Mouse (Mus musculus) natural killer cell, adult 2 months (primary cell): ENCODE results near the gene Adcy1.

Source experiments
- DNase-seq, 2 experiments: peaks; one replicate each; pipeline ENCODE4 v3.0.0; 2022; ENCODE audit warnings: low spot score in 2 of 2

Adcy1 gene

GRCm38 (mm10) chr11:7069762-7070161 is 6.5 kb downstream of the Adcy1 start:
- DNase-seq, result no peak

- no peak for DNase-seq
These were observed 8.3 kb downstream of the Adcy1 start for GRCm38 (mm10) chr11:7071617-7072016.

DNA sequence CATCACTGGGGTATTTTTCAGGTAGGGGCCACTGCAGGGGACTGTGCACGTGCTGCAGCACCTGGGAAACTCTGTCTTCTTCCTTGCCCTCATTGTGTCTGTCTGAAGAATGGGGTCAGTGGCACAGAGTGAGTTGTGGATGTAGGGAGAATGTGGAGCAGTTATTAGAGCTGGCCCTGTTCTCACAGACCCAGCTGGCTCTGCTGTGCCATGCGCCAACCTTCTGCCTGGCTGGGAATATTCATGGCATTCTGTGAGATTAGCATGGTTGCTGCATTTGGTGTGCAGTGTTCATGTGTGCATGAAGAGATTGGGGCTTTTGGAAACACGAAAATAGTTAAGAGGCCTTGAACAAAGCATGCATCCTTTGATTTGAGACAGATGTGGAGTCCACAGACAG is 10.3 kb downstream of the Adcy1 start:
- no peak for DNase-seq

GRCm38 (mm10) chr11:7076510-7076909 is 13.2 kb downstream of the Adcy1 start:
- DNase-seq, result no peak

- no peak for DNase-seq
These were observed 18.6 kb downstream of the Adcy1 start for GRCm38 (mm10) chr11:7081893-7082292.

DNA sequence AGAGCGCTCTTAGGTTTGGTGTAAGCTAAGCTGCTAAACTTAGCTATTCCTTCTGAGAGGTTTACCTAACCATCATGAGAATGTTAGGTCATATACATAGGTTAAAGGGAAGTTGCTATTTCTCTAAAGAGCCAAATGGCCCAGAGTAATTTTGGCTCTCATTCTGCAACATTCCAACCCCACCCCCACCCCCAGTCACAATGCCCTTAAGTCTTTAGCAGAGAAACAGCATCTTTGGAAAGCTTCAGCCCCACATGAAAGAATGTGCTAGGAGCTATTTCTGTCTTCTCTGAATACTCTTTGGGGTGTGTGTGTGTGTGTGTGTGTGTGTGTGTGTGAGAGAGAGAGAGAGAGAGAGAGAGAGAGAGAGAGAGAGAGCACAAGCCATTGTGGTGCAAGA is 20.6 kb downstream of the Adcy1 start:
- DNase-seq, result no peak

DNA sequence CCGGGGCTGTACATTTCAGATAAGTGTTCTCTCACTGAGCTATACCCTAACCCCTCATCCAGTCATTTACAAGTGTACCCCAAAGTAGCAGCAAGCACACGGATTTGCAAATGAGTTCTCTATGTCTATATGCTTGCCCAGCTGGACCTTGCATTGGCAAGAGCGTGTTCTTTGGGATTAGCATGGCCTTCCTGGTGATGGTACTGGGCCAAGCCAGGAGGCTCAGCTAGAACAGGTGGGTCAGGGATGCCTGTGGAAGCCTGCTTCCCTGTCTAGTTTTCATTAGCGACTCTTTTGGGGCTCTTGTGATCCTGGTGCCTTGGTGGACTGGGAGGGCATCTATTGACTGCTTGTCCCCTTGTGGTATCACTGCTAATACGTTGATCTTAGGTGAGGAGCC is 21.9 kb downstream of the Adcy1 start:
- no peak for DNase-seq

GRCm38 (mm10) chr11:7091120-7091519 is 27.8 kb downstream of the Adcy1 start:
- no peak for DNase-seq

DNA sequence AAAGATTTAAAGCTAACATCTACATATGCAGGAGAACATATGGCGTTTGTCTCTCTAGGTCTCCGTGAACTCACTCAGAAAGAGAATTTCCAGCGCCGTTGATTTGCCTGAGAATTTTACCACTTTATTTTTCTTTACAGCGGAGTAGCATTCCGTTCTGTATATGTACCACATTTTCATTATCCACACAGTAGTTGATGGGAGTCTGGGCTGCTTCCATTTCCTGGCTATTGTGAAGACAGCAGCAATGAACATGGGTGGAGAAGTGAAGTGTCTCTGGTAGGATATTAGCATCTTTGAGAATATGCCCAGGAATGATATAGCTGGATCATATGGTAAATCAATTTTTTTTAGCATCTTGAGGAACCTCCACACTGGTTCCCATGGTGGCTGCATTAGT is 31.6 kb downstream of the Adcy1 start:
- no peak for DNase-seq

DNA sequence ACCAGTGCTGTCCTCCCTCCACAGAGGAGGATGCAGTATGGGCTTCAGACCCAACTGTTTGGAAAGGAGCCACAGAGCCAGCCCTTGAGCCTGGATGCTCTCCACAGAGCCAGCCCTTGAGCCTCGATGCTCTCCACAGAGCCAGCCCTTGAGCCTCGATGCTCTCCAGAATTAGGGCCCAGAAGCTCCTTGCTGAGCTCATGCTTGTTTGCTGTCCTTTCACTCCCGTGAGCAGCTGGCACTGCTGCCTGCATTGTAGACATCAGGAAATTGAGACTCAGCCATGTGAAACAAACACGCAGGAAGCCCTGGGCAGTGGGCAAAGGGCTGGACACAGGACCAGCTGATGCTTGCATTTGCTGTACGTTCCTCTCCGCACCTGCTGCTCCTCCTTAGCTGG is 38.4 kb downstream of the Adcy1 start:
- no peak for DNase-seq

- no peak for DNase-seq
These were observed 39.2 kb downstream of the Adcy1 start for GRCm38 (mm10) chr11:7102256-7103194.

DNA sequence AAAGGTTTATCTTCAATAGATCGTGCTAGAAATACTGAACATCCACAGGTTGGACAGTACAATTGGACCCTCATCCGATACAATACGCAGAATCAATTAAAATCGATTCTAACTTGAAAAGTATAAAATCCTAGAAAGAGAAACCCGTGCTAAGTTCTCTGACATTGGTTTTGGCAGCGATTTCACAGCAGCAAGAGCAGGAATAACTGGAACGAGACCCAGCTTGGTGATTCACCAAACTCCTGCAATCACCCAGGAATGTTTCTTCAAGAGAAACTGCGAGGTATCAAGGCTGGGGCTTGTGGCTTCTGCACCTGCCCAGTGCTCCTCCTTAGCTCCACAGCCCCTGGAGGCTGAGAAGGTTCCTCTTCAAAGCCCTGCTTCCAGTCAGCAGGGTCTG is 42.0 kb downstream of the Adcy1 start:
- DNase-seq, result no peak

- no peak for DNase-seq
These were observed 45.8 kb downstream of the Adcy1 start for GRCm38 (mm10) chr11:7109131-7109530.

GRCm38 (mm10) chr11:7113046-7113445 is 49.8 kb downstream of the Adcy1 start:
- no peak for DNase-seq

DNA sequence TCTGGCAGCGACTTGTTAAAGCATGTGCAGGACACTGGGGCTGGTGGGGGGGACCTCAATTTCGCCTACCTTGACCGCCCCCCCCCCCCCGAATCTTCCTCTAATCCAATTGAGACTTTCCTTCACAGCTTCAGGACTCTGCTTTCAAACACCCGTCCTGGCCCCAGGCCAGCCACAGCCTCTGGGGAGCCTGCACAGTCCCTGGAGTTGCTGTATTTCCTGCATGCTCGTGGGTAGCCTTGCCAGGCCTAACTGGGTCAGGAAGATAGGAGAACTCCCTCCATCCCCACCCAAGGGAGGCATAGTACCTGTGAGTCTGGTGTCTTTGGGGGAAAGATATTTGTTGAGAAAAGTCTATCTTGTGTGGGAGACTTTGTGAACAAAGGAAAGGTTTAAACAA is 50.4 kb downstream of the Adcy1 start:
- DNase-seq, result no peak

- DNase-seq, result no peak
These were observed 51.0 kb downstream of the Adcy1 start for GRCm38 (mm10) chr11:7114312-7114711.

- no peak for DNase-seq
These were observed 53.4 kb downstream of the Adcy1 start for GRCm38 (mm10) chr11:7116647-7117046.

DNA sequence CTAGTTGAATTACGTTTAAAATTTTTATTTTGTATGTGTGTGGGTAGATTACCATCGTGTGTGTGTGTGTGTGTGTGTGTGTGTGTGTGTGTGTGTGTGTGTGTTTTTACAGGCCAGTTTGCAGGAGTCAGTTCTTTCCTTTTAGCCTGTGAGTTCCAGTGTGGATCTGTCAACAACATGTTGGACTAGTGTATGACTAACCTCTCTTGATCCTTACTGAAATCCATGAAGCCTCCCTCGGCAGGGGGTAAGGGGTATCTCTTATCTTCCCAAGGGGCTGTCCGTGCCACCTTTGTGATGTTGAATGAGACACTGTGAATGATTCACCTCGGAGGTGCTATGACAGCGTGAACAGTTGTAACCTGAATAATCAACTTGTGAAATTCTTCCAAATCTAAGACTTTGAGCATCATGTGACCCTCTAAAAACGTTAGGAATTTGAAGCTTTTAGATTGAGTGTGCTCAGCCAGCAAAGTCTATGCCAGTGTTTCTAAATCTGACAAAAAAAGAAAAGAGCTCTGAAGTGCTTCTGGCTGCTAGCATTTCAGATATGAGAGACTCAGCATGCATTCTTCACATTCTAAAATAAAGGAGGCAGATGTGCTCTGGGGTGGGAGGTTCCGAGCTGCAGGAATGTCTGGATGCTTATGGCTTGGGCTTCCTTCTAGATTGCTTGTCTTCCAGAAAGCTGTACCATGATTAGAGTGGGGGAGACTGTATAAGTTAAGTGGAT is 66.2 kb downstream of the Adcy1 start:
- DNase-seq, result no peak

DNA sequence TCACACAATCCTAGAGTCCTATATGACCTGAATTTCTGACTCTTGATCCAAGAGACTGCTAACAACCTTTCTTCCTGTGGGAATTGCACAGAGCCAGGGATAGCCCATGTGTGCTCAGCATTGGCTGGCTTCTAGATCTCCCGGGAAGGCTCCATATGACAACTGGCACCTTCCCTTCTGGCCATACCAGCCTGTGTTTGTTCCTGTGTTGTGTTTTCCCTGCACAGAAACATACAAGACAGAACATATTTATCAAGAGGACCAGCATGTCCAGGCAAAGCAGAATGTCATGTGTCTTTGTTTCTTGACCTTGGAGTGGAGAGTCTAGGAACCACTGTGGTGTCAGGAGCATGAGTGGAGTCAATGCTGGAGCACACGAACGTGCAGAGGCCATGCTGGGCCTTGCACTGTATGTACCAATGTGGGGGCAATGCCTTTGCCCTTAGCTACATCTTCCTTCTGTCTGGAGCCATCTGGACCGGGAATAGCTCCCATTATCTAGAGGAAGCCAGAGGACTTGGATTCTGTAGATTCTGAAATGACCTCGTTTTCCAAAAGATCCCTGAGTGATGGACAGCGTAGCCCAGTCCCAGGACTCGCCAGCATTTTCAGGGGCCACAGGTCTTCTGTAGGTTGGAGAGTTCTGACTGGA is 69.6 kb downstream of the Adcy1 start:
- DNase-seq, result no peak

GRCm38 (mm10) chr11:7133736-7134135 is 70.4 kb downstream of the Adcy1 start:
- DNase-seq, result no peak

- DNase-seq, result no peak
These were observed 71.0 kb downstream of the Adcy1 start for GRCm38 (mm10) chr11:7134319-7134718.

DNA sequence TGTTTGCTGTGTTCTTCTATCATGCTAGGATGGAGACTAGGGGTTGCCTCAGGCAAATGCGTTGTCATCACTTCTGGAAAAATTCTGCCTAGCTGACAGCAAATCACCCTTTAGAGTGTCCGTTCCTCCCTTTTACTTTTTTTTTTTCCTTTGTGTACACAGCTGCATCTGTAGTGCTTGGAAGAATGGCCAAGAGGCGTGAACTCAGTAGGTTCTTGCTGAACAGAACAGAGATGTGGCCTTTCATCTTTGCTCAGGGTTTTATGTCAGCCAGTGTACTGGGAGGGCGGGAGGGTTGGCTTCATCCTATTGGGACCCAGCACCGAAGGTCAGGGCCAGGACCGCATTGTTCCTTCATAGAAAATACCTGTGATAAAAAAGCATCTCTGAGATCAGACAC is 72.0 kb downstream of the Adcy1 start:
- no peak for DNase-seq

GRCm38 (mm10) chr11:7135763-7136162 is 72.5 kb downstream of the Adcy1 start:
- no peak for DNase-seq
